19 mouse cellular contexts compared by ENCODE assay signal in genomic region chr12:108226216-108226615, GRCm38 (mm10). TPM values are rescaled to one million over a fixed set of nuclear protein-coding genes. Genes with fewer than 3 reads are reported as not detected.
A peak's percentile ranks its signal among the peaks of the same experiment; 100 is the strongest.
DNase-seq lines count a peak whose midpoint lies in the region; ATAC-seq lines count a peak whose summit lies in the region.
"Had no signal": no experiment of that assay in that cellular context is flagged by ENCODE, and none has a peak within 500 bp of the region (broad histone marks: within the 10 kb centered on the region; RNA-seq: fewer than 3 reads in every experiment).

No protein-coding gene starts in this region.

- no peak overlapping the region for H3K4me2 ChIP-seq in forebrain, embryonic 13.5 days
- no peak overlapping the region for H3K4me2 ChIP-seq in heart, embryonic 13.5 days
- H3K4me2 ChIP-seq in limb, embryonic 13.5 days (replicated peaks), result no peak overlapping the region
- H3K4me2 ChIP-seq in embryonic facial prominence, embryonic 13.5 days, result no peak overlapping the region
- H3K4me2 ChIP-seq: embryonic facial prominence, embryonic 12.5 days had no signal

- no peak overlapping the region for H3K9ac ChIP-seq in forebrain, embryonic 13.5 days
- H3K9ac ChIP-seq in heart, embryonic 13.5 days, result peak overlapping the region; percentile 35; the same call in 1 of the 2 replicates
- H3K9ac ChIP-seq in limb, embryonic 13.5 days, result peak overlapping the region; percentile 6; the same call in 1 of the 2 replicates
- H3K9ac ChIP-seq in embryonic facial prominence, embryonic 13.5 days, result peak overlapping the region; percentile 21; the same call in 1 of the 2 replicates
- H3K9ac ChIP-seq: embryonic facial prominence, embryonic 12.5 days; liver, postnatal 0 days had no signal

- no peaks in the 10 kb centered on the region for H3K27me3 ChIP-seq in forebrain, embryonic 10.5 days (ENCODE audit: poor library complexity, severe bottlenecking)
- H3K27me3 ChIP-seq in forebrain, embryonic 13.5 days, result no peaks in the 10 kb centered on the region
- H3K27me3 ChIP-seq in heart, embryonic 13.5 days (replicated peaks), result no peaks in the 10 kb centered on the region
- H3K27me3 ChIP-seq in limb, embryonic 13.5 days, result no peaks in the 10 kb centered on the region
- peaks cover 13% of the 10 kb centered on the region; the same call in 1 of the 2 replicates for H3K27me3 ChIP-seq in limb, embryonic 10.5 days (ENCODE audit: low read depth, poor library complexity, severe bottlenecking)
- H3K27me3 ChIP-seq in embryonic facial prominence, embryonic 13.5 days, result no peaks in the 10 kb centered on the region
- H3K27me3 ChIP-seq: CH12.LX; embryonic facial prominence, embryonic 12.5 days had no signal

- peak overlapping the region; percentile 32; the same call in 1 of the 2 replicates for H3K27ac ChIP-seq in forebrain, embryonic 10.5 days
- H3K27ac ChIP-seq in forebrain, embryonic 13.5 days, result no peak overlapping the region
- H3K27ac ChIP-seq in heart, embryonic 13.5 days (replicated peaks), result peak overlapping the region; percentile 49; the same call in 1 of the 2 replicates
- H3K27ac ChIP-seq in limb, embryonic 13.5 days, result no peak overlapping the region
- H3K27ac ChIP-seq in limb, embryonic 10.5 days, result no peak overlapping the region
- H3K27ac ChIP-seq in embryonic facial prominence, embryonic 13.5 days, result no peak overlapping the region
- H3K27ac ChIP-seq: embryonic facial prominence, embryonic 12.5 days; layer of hippocampus, adult 2 months had no signal

- peaks cover 85% of the 10 kb centered on the region for H3K4me1 ChIP-seq in forebrain, embryonic 10.5 days
- H3K4me1 ChIP-seq in forebrain, embryonic 13.5 days, result peaks cover 66% of the 10 kb centered on the region
- peaks cover 82% of the 10 kb centered on the region for H3K4me1 ChIP-seq in heart, embryonic 13.5 days
- peaks cover 56% of the 10 kb centered on the region for H3K4me1 ChIP-seq in limb, embryonic 13.5 days
- peaks cover 75% of the 10 kb centered on the region for H3K4me1 ChIP-seq in limb, embryonic 10.5 days
- H3K4me1 ChIP-seq in embryonic facial prominence, embryonic 13.5 days, result peaks cover 44% of the 10 kb centered on the region

- 85% methylated on average over 13 of the region's 13 CpGs for WGBS in forebrain, embryonic 10.5 days
- 75% methylated on average over 13 of the region's 13 CpGs for WGBS in forebrain, embryonic 13.5 days
- WGBS in heart, embryonic 13.5 days, result 76% methylated on average over 13 of the region's 13 CpGs
- 75% methylated on average over 13 of the region's 13 CpGs for WGBS in limb, embryonic 13.5 days
- WGBS in limb, embryonic 10.5 days, result 79% methylated on average over 13 of the region's 13 CpGs
- 78% methylated on average over 13 of the region's 13 CpGs for WGBS in embryonic facial prominence, embryonic 13.5 days

- peaks cover 2% of the 10 kb centered on the region; the same call in 1 of the 2 replicates for H3K36me3 ChIP-seq in forebrain, embryonic 10.5 days (replicated peaks)
- H3K36me3 ChIP-seq in forebrain, embryonic 13.5 days (ENCODE audit: poor library complexity, severe bottlenecking), result 0 out of 2 replicates have a peak, but pooled peaks cover 3% of the 10 kb centered on the region
- no peaks in the 10 kb centered on the region for H3K36me3 ChIP-seq in heart, embryonic 13.5 days
- H3K36me3 ChIP-seq in limb, embryonic 13.5 days, result no peaks in the 10 kb centered on the region
- H3K36me3 ChIP-seq in limb, embryonic 10.5 days, result no peaks in the 10 kb centered on the region
- no peaks in the 10 kb centered on the region for H3K36me3 ChIP-seq in embryonic facial prominence, embryonic 13.5 days
- H3K36me3 ChIP-seq: embryonic facial prominence, embryonic 12.5 days had no signal

- no peak for ATAC-seq in forebrain, embryonic 13.5 days
- ATAC-seq in heart, embryonic 13.5 days (ENCODE audit: extremely low read depth, insufficient number of reproducible peaks, low FRiP score, low TSS enrichment), result no peak
- ATAC-seq in limb, embryonic 13.5 days (ENCODE audit: low FRiP score, low read depth), result no peak
- ATAC-seq in embryonic facial prominence, embryonic 13.5 days (ENCODE audit: insufficient number of reproducible peaks, insufficient read depth, low FRiP score, low TSS enrichment, low read depth), result no peak
- no peak for ATAC-seq in megakaryocyte progenitor cell, adult 5-6 weeks (replicated peaks; ENCODE audit: poor library complexity)
- ATAC-seq: liver, postnatal 0 days had no signal

- H3K9me3 ChIP-seq in forebrain, embryonic 10.5 days, result no peaks in the 10 kb centered on the region
- H3K9me3 ChIP-seq in forebrain, embryonic 13.5 days (replicated peaks), result no peaks in the 10 kb centered on the region
- no peaks in the 10 kb centered on the region for H3K9me3 ChIP-seq in heart, embryonic 13.5 days
- H3K9me3 ChIP-seq in limb, embryonic 13.5 days, result no peaks in the 10 kb centered on the region
- no peaks in the 10 kb centered on the region for H3K9me3 ChIP-seq in limb, embryonic 10.5 days (replicated peaks)
- H3K9me3 ChIP-seq in embryonic facial prominence, embryonic 13.5 days, result no peaks in the 10 kb centered on the region
- H3K9me3 ChIP-seq: embryonic facial prominence, embryonic 12.5 days had no signal

- no peak for DNase-seq in forebrain, embryonic 10.5 days (ENCODE audit: extremely low spot score, low spot score)
- no peak for DNase-seq in heart, adult 18-20 months
- no peak for DNase-seq in limb, embryonic 10.5 days (ENCODE audit: low spot score)
- DNase-seq: adrenal gland, postnatal 25 days; gastrocnemius, postnatal 36 days; kidney, adult 18-20 months; layer of hippocampus, postnatal 36 days; liver; liver, postnatal 0 days; lung, postnatal 10 days; thymus, postnatal 14 days had no signal

- H3K4me3 ChIP-seq in forebrain, embryonic 10.5 days, result no peak overlapping the region
- no peak overlapping the region for H3K4me3 ChIP-seq in forebrain, embryonic 13.5 days
- H3K4me3 ChIP-seq in heart, embryonic 13.5 days, result no peak overlapping the region
- H3K4me3 ChIP-seq in limb, embryonic 13.5 days, result no peak overlapping the region
- no peak overlapping the region for H3K4me3 ChIP-seq in limb, embryonic 10.5 days
- no peak overlapping the region for H3K4me3 ChIP-seq in embryonic facial prominence, embryonic 13.5 days
- H3K4me3 ChIP-seq: embryonic facial prominence, embryonic 12.5 days; layer of hippocampus, adult 2 months had no signal

RNA-seq across cellular contexts. Expression of gene Ccnk, which starts 46.8 kb away (rescaled TPM):
- 3.2 and 3.9 TPM in 2 replicates for polyA plus RNA-seq in forebrain, embryonic 10.5 days (2016; fragmentation: Nextera tagmentation; extraction: Ambion mirVana)
- polyA plus RNA-seq in forebrain, embryonic 13.5 days (2015; fragmentation: Nextera tagmentation; extraction: Ambion mirVana), result 4.5 and 5.3 TPM in 2 replicates
- polyA plus RNA-seq in heart, embryonic 13.5 days (2015; fragmentation: Nextera tagmentation; extraction: Ambion mirVana), result 2.2 and 2.8 TPM in 2 replicates
- 10 to 100 TPM; 25.6 to 30.2 TPM for total RNA-seq in heart, adult 18-20 months (2021)
- 4.1 and 4.4 TPM in 2 replicates for polyA plus RNA-seq in limb, embryonic 13.5 days (2015; fragmentation: Nextera tagmentation; extraction: Ambion mirVana)
- polyA plus RNA-seq in limb, embryonic 10.5 days (2016; fragmentation: Nextera tagmentation; extraction: Ambion mirVana), result 3.3 and 3.4 TPM in 2 replicates
- 4.4 and 4.8 TPM in 2 replicates for polyA plus RNA-seq in embryonic facial prominence, embryonic 13.5 days (2015; fragmentation: Nextera tagmentation; extraction: Ambion mirVana)
- 72.7 and 76.5 TPM in 2 replicates for total RNA-seq in megakaryocyte progenitor cell, adult 5-6 weeks (2015)
- total RNA-seq in megakaryocyte progenitor cell, adult 5-6 weeks (2017), result 15.3 and 15.7 TPM in 2 replicates

RNA-seq across cellular contexts. Expression of gene Setd3, which starts 47.1 kb away (rescaled TPM):
- polyA plus RNA-seq in forebrain, embryonic 10.5 days (2016; fragmentation: Nextera tagmentation; extraction: Ambion mirVana), result 75.2 and 76.3 TPM in 2 replicates
- polyA plus RNA-seq in forebrain, embryonic 13.5 days (2015; fragmentation: Nextera tagmentation; extraction: Ambion mirVana), result 90.0 and 91.6 TPM in 2 replicates
- 63.0 and 65.7 TPM in 2 replicates for polyA plus RNA-seq in heart, embryonic 13.5 days (2015; fragmentation: Nextera tagmentation; extraction: Ambion mirVana)
- 10 to 100 TPM; 89.9 to 97.2 TPM for total RNA-seq in heart, adult 18-20 months (2021)
- 93.2 and 96.1 TPM in 2 replicates for polyA plus RNA-seq in limb, embryonic 13.5 days (2015; fragmentation: Nextera tagmentation; extraction: Ambion mirVana)
- 71.4 and 76.9 TPM in 2 replicates for polyA plus RNA-seq in limb, embryonic 10.5 days (2016; fragmentation: Nextera tagmentation; extraction: Ambion mirVana)
- 89.0 and 90.1 TPM in 2 replicates for polyA plus RNA-seq in embryonic facial prominence, embryonic 13.5 days (2015; fragmentation: Nextera tagmentation; extraction: Ambion mirVana)
- 44.5 and 46.6 TPM in 2 replicates for total RNA-seq in megakaryocyte progenitor cell, adult 5-6 weeks (2015)
- 78.3 and 87.6 TPM in 2 replicates for total RNA-seq in megakaryocyte progenitor cell, adult 5-6 weeks (2017)

RNA-seq across cellular contexts. Expression of gene Ccdc85c, which starts 49.0 kb away (rescaled TPM):
- 13.5 and 14.6 TPM in 2 replicates for polyA plus RNA-seq in forebrain, embryonic 10.5 days (2016; fragmentation: Nextera tagmentation; extraction: Ambion mirVana)
- 16.2 and 17.4 TPM in 2 replicates for polyA plus RNA-seq in forebrain, embryonic 13.5 days (2015; fragmentation: Nextera tagmentation; extraction: Ambion mirVana)
- polyA plus RNA-seq in heart, embryonic 13.5 days (2015; fragmentation: Nextera tagmentation; extraction: Ambion mirVana), result 4.9 and 5.8 TPM in 2 replicates
- 10 to 100 TPM; 38.5 to 42.5 TPM for total RNA-seq in heart, adult 18-20 months (2021)
- 6.6 and 6.9 TPM in 2 replicates for polyA plus RNA-seq in limb, embryonic 13.5 days (2015; fragmentation: Nextera tagmentation; extraction: Ambion mirVana)
- 5.4 and 6.2 TPM in 2 replicates for polyA plus RNA-seq in limb, embryonic 10.5 days (2016; fragmentation: Nextera tagmentation; extraction: Ambion mirVana)
- polyA plus RNA-seq in embryonic facial prominence, embryonic 13.5 days (2015; fragmentation: Nextera tagmentation; extraction: Ambion mirVana), result 6.3 and 6.6 TPM in 2 replicates
- 0.39 and 0.64 TPM in 2 replicates for total RNA-seq in megakaryocyte progenitor cell, adult 5-6 weeks (2015)
- 0.46 and 1.6 TPM in 2 replicates for total RNA-seq in megakaryocyte progenitor cell, adult 5-6 weeks (2017)

Comparison
In these comparisons a context has a peak if more than half of its experiments do, and no peak if none do; other contexts are left out.
1. H3K27ac ChIP-seq: peak in forebrain, embryonic 10.5 days (single experiment) and heart, embryonic 13.5 days (single experiment); none in forebrain, embryonic 13.5 days (single experiment), limb, embryonic 13.5 days (single experiment), limb, embryonic 10.5 days (single experiment) and embryonic facial prominence, embryonic 13.5 days (single experiment).